ENCODE assay signal across 21 mouse cellular contexts in genomic region chr14:30261561-30262251, GRCm38 (mm10).
A peak's percentile ranks its signal among the peaks of the same experiment; 100 is the strongest.
DNase-seq lines count a peak whose midpoint lies in the region; ATAC-seq and TF ChIP-seq lines count a peak whose summit lies in the region.
"Had no signal": no experiment of that assay in that cellular context is flagged by ENCODE, and none has a peak within 500 bp of the region (broad histone marks: within the 10 kb centered on the region; RNA-seq: fewer than 3 reads in every experiment).

No protein-coding gene starts in this region.

- 59% methylated on average over 10 of the region's 10 CpGs for WGBS in embryonic facial prominence, embryonic 10.5 days
- 71% methylated on average over 10 of the region's 10 CpGs for WGBS in liver, embryonic 11.5 days
- 68% methylated on average over 10 of the region's 10 CpGs for WGBS in liver, postnatal 0 days (ENCODE audit: insufficient replicate concordance)

- 0 out of 2 replicates have a peak, but pooled peaks cover 6% of the 10 kb centered on the region for H3K27me3 ChIP-seq in embryonic facial prominence, embryonic 10.5 days (replicated peaks; ENCODE audit: low read depth, poor library complexity, severe bottlenecking)
- no peaks in the 10 kb centered on the region for H3K27me3 ChIP-seq in liver, embryonic 11.5 days (replicated peaks; ENCODE audit: control insufficient read depth, insufficient read depth, low read length)
- H3K27me3 ChIP-seq in liver, postnatal 0 days (ENCODE audit: insufficient read depth, low read length), result no peaks in the 10 kb centered on the region
- H3K27me3 ChIP-seq: forebrain, embryonic 15.5 days; heart, embryonic 15.5 days; hindbrain, embryonic 13.5 days; lung, embryonic 15.5 days; midbrain, embryonic 15.5 days; neural tube, embryonic 12.5 days had no signal

- peak overlapping the region; percentile 65; the same call in 1 of the 2 replicates for H3K27ac ChIP-seq in embryonic facial prominence, embryonic 10.5 days (replicated peaks)
- H3K27ac ChIP-seq in liver, embryonic 11.5 days (ENCODE audit: low read depth, low read length), result no peak overlapping the region
- H3K27ac ChIP-seq in liver, postnatal 0 days (ENCODE audit: low read depth), result peak overlapping the region; percentile 22; the same call in 1 of the 2 replicates
- H3K27ac ChIP-seq: forebrain, embryonic 15.5 days; heart, embryonic 15.5 days; hindbrain, embryonic 13.5 days; lung, embryonic 15.5 days; macrophage; midbrain, embryonic 15.5 days; neural tube, embryonic 12.5 days had no signal

- peak; percentile 25 for DNase-seq in embryo, embryonic 10 days (ENCODE audit: low spot score)
- DNase-seq in embryo, embryonic 9.5 days (ENCODE audit: extremely low spot score), result no peak
- peak; percentile 56 for DNase-seq in embryonic facial prominence, embryonic 10.5 days (ENCODE audit: low spot score)
- DNase-seq in liver, embryonic 11.5 days (ENCODE audit: low spot score), result no peak
- DNase-seq in liver, postnatal 0 days, result no peak
- no peak for DNase-seq in T-cell, adult 2 months (ENCODE audit: low spot score)
- DNase-seq in right cerebral cortex, adult 2 months (ENCODE audit: low spot score in 2 of 2), result no peak
- DNase-seq: cerebellum, adult 18-20 months; cerebellum, postnatal 14 days; gastrocnemius, postnatal 36 days; heart, postnatal 36 days; kidney, adult 11 months; right cerebral cortex, postnatal 4 days had no signal

- peak; percentile 82 for ATAC-seq in liver, embryonic 11.5 days (replicated peaks; ENCODE audit: low FRiP score)
- ATAC-seq in liver, postnatal 0 days, result peak; percentile 90
- no peak for ATAC-seq in cerebellum, adult (ENCODE audit: insufficient number of reproducible peaks, low FRiP score, low TSS enrichment)
- ATAC-seq: forebrain, embryonic 15.5 days; midbrain, embryonic 15.5 days had no signal

- peaks cover 26% of the 10 kb centered on the region for H3K4me1 ChIP-seq in embryonic facial prominence, embryonic 10.5 days
- no peaks in the 10 kb centered on the region; the same call in 1 of the 2 replicates for H3K4me1 ChIP-seq in liver, embryonic 11.5 days (replicated peaks; ENCODE audit: control insufficient read depth, insufficient read depth, low read length)
- no peaks in the 10 kb centered on the region for H3K4me1 ChIP-seq in liver, postnatal 0 days (ENCODE audit: insufficient read depth)
- H3K4me1 ChIP-seq: lung, embryonic 15.5 days; midbrain, embryonic 15.5 days; neural tube, embryonic 12.5 days had no signal

- H3K4me2 ChIP-seq in liver, embryonic 11.5 days, result no peak overlapping the region
- H3K4me2 ChIP-seq in liver, postnatal 0 days (ENCODE audit: low read depth, low read length), result no peak overlapping the region
- H3K4me2 ChIP-seq: forebrain, embryonic 15.5 days; heart, embryonic 15.5 days; hindbrain, embryonic 13.5 days; lung, embryonic 15.5 days; midbrain, embryonic 15.5 days; neural tube, embryonic 12.5 days had no signal

- no peak overlapping the region for H3K4me3 ChIP-seq in embryonic facial prominence, embryonic 10.5 days
- no peak overlapping the region for H3K4me3 ChIP-seq in liver, embryonic 11.5 days (ENCODE audit: low read depth, low read length)
- H3K4me3 ChIP-seq in liver, postnatal 0 days (ENCODE audit: low read depth, low read length), result no peak overlapping the region
- H3K4me3 ChIP-seq: forebrain, embryonic 15.5 days; heart, embryonic 15.5 days; hindbrain, embryonic 13.5 days; lung, embryonic 15.5 days; midbrain, embryonic 15.5 days; neural tube, embryonic 12.5 days had no signal

- H3K9me3 ChIP-seq in embryonic facial prominence, embryonic 10.5 days, result no peaks in the 10 kb centered on the region
- H3K9me3 ChIP-seq in liver, embryonic 11.5 days (ENCODE audit: control insufficient read depth, low read length), result no peaks in the 10 kb centered on the region
- no peaks in the 10 kb centered on the region for H3K9me3 ChIP-seq in liver, postnatal 0 days (ENCODE audit: low read length)
- H3K9me3 ChIP-seq: forebrain, embryonic 15.5 days; heart, embryonic 15.5 days; hindbrain, embryonic 13.5 days; lung, embryonic 15.5 days; midbrain, embryonic 15.5 days; neural tube, embryonic 12.5 days had no signal

- no peak for TF ChIP-seq EP300 in liver, postnatal 0 days (IDR thresholded peaks at IDR 0.05; ENCODE audit: low read depth)

- TF ChIP-seq CTCF in liver, postnatal 0 days (IDR thresholded peaks at IDR 0.05; ENCODE audit: low read depth), result no peak

- no peak overlapping the region for H3K9ac ChIP-seq in liver, embryonic 11.5 days (ENCODE audit: low read depth, low read length)
- H3K9ac ChIP-seq in liver, postnatal 0 days (replicated peaks), result no peak overlapping the region
- H3K9ac ChIP-seq: forebrain, embryonic 15.5 days; heart, embryonic 15.5 days; hindbrain, embryonic 13.5 days; lung, embryonic 15.5 days; midbrain, embryonic 15.5 days; neural tube, embryonic 12.5 days had no signal

- no peaks in the 10 kb centered on the region for H3K36me3 ChIP-seq in embryonic facial prominence, embryonic 10.5 days (replicated peaks)
- H3K36me3 ChIP-seq in liver, embryonic 11.5 days (ENCODE audit: control insufficient read depth, insufficient read depth, low read length), result no peaks in the 10 kb centered on the region
- H3K36me3 ChIP-seq in liver, postnatal 0 days (replicated peaks; ENCODE audit: insufficient read depth, low read length), result no peaks in the 10 kb centered on the region
- H3K36me3 ChIP-seq: forebrain, embryonic 15.5 days; heart, embryonic 15.5 days; hindbrain, embryonic 13.5 days; lung, embryonic 15.5 days; midbrain, embryonic 15.5 days; neural tube, embryonic 12.5 days had no signal

Comparison
In these comparisons a context has a peak if more than half of its experiments do, and no peak if none do; other contexts are left out.
1. DNase-seq: peak in embryo, embryonic 10 days (single experiment) and embryonic facial prominence, embryonic 10.5 days (single experiment); none in embryo, embryonic 9.5 days (single experiment), liver, embryonic 11.5 days (single experiment), liver, postnatal 0 days (single experiment), T-cell, adult 2 months (single experiment) and right cerebral cortex, adult 2 months (0 of 2).